Mouse (Mus musculus): ENCODE data around the gene Plxdc1. TPM values are rescaled to one million over a fixed set of nuclear protein-coding genes. Genes with fewer than 3 reads are reported as not detected.

Plxdc1 gene
- total RNA-seq, 2 experiments from 2014 or later: 42.2 to 46.7 TPM

GRCm38 (mm10) chr11:97877341-97877740 is 108.9 kb downstream of the Plxdc1 start:
- DNase-seq (ENCODE audit: low spot score in 2 of 2): no peak

GRCm38 (mm10) chr11:97874396-97874795 is 111.8 kb downstream of the Plxdc1 start:
- no peak for DNase-seq (ENCODE audit: low spot score in 2 of 2)

Small RNA genes lying within 50 kb of the gene (microRNA-seq; reads per million reads assigned to microRNA genes)
- 0 reads per million in 2 experiments for gene Gm22461
- gene Gm27597: 0 reads per million in 2 experiments

Other genes with a start within 250 kb of the Plxdc1 start
- 100 to 1,000 TPM; 120 to 123 TPM for gene Pip4k2b, start 241.7 kb downstream of the Plxdc1 start, total RNA-seq (2021)
- gene Cwc25, start 219.9 kb downstream of the Plxdc1 start, total RNA-seq (2021): 10 to 100 TPM; 18.7 to 19.9 TPM
- gene 1700001P01Rik, start 210.5 kb downstream of the Plxdc1 start, total RNA-seq (2021): 1 to 10 TPM in 1 of 2 experiments, under 1 TPM in 1; 0.98 to 1.1 TPM
- gene Rpl23, start 204.0 kb downstream of the Plxdc1 start, total RNA-seq (2021): 100 to 1,000 TPM; 351 to 356 TPM
- gene Lasp1, start 187.4 kb downstream of the Plxdc1 start, total RNA-seq (2021): 100 to 1,000 TPM; 165 to 168 TPM
- 10 to 100 TPM; 73.9 to 75.8 TPM for gene B230217C12Rik, start 145.7 kb downstream of the Plxdc1 start, total RNA-seq (2021)
- gene Fbxo47, start 102.3 kb downstream of the Plxdc1 start, total RNA-seq (2021): 1 to 10 TPM; 3.6 to 4.5 TPM
- 1 to 10 TPM; 1.4 to 1.9 TPM for gene Arl5c, start 9.7 kb upstream of the Plxdc1 start, total RNA-seq (2021)
- gene Cacnb1, start 36.6 kb upstream of the Plxdc1 start, total RNA-seq (2021): 100 to 1,000 TPM; 154 to 170 TPM
- gene Rpl19, start 40.3 kb upstream of the Plxdc1 start, total RNA-seq (2021): 100 to 1,000 TPM; 627 to 650 TPM
- 100 to 1,000 TPM in 1 of 2 experiments, 10 to 100 TPM in 1; 86.3 to 109 TPM for gene Stac2, start 67.0 kb upstream of the Plxdc1 start, total RNA-seq (2021)
- gene Fbxl20, start 164.0 kb upstream of the Plxdc1 start, total RNA-seq (2021): 10 to 100 TPM; 33.4 to 35.9 TPM
- 10 to 100 TPM; 51.1 to 52.4 TPM for gene Med1, start 206.8 kb upstream of the Plxdc1 start, total RNA-seq (2021)
- 10 to 100 TPM; 34.9 to 36.2 TPM for gene Cdk12, start 216.6 kb upstream of the Plxdc1 start, total RNA-seq (2021)

Data from left cerebral cortex, adult 18-20 months (tissue).